Mouse (Mus musculus): ENCODE data around the gene Lactb. TPM values are rescaled to one million over a fixed set of nuclear protein-coding genes. Genes with fewer than 3 reads are reported as not detected.
"Not testable (repeated sequence)": the region's sequence is repeated elsewhere in the genome, so short reads cannot be mapped to it uniquely, and the experiment has no call there.

Gene Lactb
- polyA plus RNA-seq, 1 experiment from 2014 or later = 6.7 TPM

DNA sequence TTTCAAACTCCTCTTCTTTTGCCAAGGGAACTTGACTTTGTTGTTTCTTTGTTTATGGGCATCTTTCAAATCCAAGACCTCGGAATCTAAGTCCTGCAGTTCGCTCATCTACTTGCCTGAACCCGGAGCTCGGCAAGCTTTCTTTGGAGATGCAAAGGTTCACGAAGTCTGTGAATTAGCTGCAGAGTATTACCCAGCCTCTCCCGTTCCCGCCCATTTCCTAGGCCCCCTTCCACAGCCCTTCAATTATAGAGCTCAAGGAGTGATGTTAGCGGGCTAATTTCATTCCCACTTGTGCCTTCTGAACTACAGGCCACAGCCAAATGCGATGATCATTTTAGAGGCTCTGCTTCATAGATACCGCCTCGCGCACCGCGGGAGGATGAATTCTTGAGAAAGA lies 55.3 kb downstream of the Lactb start:
- peaks cover 8% of the 10 kb centered on the region; the same call in 1 of the 2 replicates for H3K36me3 ChIP-seq
- peak overlapping the region; percentile 59 for H3K9ac ChIP-seq
- WGBS (ENCODE audit: insufficient replicate concordance) = under 1% methylated on average over 14 of the region's 14 CpGs
- no peak for DNase-seq
- no peaks in the 10 kb centered on the region for H3K27me3 ChIP-seq
- H3K4me3 ChIP-seq (replicated peaks) = peak overlapping the region; percentile 94
- peak overlapping the region; percentile 84 for H3K4me2 ChIP-seq
- peaks cover 54% of the 10 kb centered on the region for H3K4me1 ChIP-seq (replicated peaks)
- H3K9me3 ChIP-seq (replicated peaks) = no peaks in the 10 kb centered on the region
- ATAC-seq (ENCODE audit: low read depth) = no peak
- H3K27ac ChIP-seq = peak overlapping the region; percentile 37; the same call in 1 of the 2 replicates

GRCm38 (mm10) chr9:66919382-66919971 lies 55.8 kb downstream of the Lactb start, which contains the start of gene Rab8b:
Gene Rab8b (minus strand): TSS chr9:66919687.
- Histone ChIP-seq H3K9me3 (replicated peaks) (no peaks in the 10 kb centered on the region), H3K4me3 (replicated peaks) (peak within 1 kb of the TSS; percentile 94), H3K27ac (peak within 1 kb of the TSS; percentile 99), H3K36me3 (peaks cover 10% of the 10 kb centered on the region; the same call in 1 of the 2 replicates), H3K9ac (peak within 1 kb of the TSS; percentile 97), H3K4me2 (peak within 1 kb of the TSS; percentile 84), H3K27me3 (no peaks in the 10 kb centered on the region), H3K4me1 (replicated peaks) (peaks cover 59% of the 10 kb centered on the region)
- ATAC-seq (ENCODE audit: low read depth) = peak; percentile 91
- WGBS (ENCODE audit: insufficient replicate concordance) = 1% methylated on average over 49 of the region's 49 CpGs
- DNase-seq = peak; percentile 98

DNA sequence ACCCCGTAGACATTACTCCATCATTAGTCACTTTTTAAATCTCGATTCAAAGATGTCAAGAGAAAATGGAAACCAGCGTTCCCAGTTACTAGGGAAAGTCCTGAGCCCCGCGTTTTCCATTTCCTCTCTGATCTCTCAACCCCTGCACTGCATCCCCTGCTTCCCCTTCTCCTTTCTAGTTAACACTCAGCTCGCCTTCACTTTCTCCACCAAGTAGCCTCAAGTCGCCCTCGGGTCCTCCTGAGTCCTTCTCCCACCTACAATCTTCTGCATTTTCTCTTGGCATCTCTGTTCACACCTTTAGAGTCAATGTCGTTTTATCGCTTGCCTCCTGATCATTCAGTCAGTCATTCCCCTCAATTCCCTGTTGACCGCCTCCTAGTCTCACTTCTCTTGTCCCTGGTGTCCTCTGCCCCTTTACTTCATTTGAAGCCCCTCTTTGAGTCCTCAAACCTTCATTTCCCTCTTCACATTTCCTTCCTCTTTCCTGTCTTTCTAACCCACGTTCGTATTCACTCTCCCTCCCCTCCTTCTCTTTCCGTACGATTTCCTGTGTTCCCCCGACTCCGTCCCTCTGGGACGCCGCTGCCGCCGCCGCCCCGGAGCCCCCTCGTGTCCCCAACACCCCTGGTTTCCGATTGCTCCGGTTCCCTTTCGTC lies 56.5 kb downstream of the Lactb start:
- Histone ChIP-seq H3K4me2 (peak overlapping the region; percentile 79), H3K4me1 (replicated peaks) (peaks cover 66% of the 10 kb centered on the region), H3K4me3 (replicated peaks) (peak overlapping the region; percentile 94), H3K27me3 (no peaks in the 10 kb centered on the region), H3K9me3 (replicated peaks) (no peaks in the 10 kb centered on the region), H3K27ac (peak overlapping the region; percentile 99), H3K9ac (peak overlapping the region; percentile 97), H3K36me3 (peaks cover 10% of the 10 kb centered on the region; the same call in 1 of the 2 replicates)
- WGBS (ENCODE audit: insufficient replicate concordance) = 2% methylated on average over 27 of the region's 27 CpGs
- ATAC-seq (ENCODE audit: low read depth) (no peak), DNase-seq (no peak)

DNA sequence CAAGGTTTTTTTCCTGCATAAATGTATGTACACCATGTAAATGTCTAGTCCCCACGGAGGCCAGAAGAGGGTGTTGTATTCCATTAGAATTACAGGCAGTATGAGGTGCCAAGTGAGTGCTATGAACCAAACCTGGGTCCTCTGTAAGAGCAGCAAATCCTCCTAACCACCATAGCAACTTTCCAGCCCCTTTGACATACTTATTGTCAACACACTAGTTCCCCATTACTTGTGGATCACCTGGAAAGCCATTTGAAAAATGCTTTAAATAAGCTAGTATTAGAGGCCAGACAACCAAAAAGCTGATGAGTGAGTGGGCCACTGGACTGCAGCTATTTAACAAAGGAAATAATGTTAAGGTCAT lies 57.4 kb downstream of the Lactb start:
- Histone ChIP-seq H3K9ac (peak overlapping the region; percentile 97), H3K4me3 (replicated peaks) (peak overlapping the region; percentile 94), H3K9me3 (replicated peaks) (no peaks in the 10 kb centered on the region), H3K27me3 (no peaks in the 10 kb centered on the region), H3K4me2 (peak overlapping the region; percentile 79), H3K4me1 (replicated peaks) (peaks cover 75% of the 10 kb centered on the region), H3K36me3 (peaks cover 13% of the 10 kb centered on the region; the same call in 1 of the 2 replicates), H3K27ac (peak overlapping the region; percentile 99)
- ATAC-seq (ENCODE audit: low read depth) (no peak), DNase-seq (no peak)
- 59% methylated on average over 1 of the region's 1 CpGs for WGBS (ENCODE audit: insufficient replicate concordance)

DNA sequence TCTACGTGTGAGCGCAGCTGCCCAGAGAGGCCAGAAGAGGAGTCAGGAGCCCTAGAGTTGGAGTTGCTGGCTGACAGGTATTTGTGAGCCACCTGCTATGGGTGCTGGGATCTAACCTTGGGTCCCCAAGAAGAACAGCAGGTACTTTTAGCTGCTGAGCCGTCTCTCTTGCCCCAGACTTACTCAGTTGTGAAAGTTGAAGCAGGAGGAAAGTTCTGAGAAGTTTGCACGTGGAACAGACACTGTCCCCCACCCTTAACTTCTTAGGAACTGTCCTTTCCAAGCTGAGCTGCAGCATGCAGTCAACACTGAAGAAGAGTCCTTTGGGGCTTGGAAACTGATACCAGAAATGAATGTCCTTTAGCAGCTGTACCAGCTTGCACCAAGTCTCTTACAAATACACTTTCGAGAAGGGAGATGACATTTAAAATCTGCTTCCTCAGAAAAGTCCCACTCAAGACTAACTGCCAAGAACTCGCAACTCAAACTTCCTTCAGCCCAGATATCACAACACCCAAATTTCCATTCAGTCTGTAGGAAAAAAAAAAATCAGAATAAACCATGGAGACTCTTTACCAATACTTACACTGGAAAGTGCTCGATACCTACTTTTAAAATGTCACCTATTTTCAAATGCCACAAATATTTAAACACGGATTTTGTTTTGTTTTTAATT lies 57.9 kb downstream of the Lactb start:
- H3K27ac ChIP-seq = peak overlapping the region; percentile 99
- H3K27me3 ChIP-seq = no peaks in the 10 kb centered on the region
- peak overlapping the region; percentile 94 for H3K4me3 ChIP-seq (replicated peaks)
- H3K4me2 ChIP-seq = peak overlapping the region; percentile 79
- peak overlapping the region; percentile 97 for H3K9ac ChIP-seq
- 56% methylated on average over 8 of the region's 8 CpGs for WGBS (ENCODE audit: insufficient replicate concordance)
- H3K9me3 ChIP-seq (replicated peaks) = no peaks in the 10 kb centered on the region
- DNase-seq (no peak), ATAC-seq (ENCODE audit: low read depth) (no peak)
- peaks cover 16% of the 10 kb centered on the region; the same call in 1 of the 2 replicates for H3K36me3 ChIP-seq
- H3K4me1 ChIP-seq (replicated peaks) = peaks cover 81% of the 10 kb centered on the region

- Histone ChIP-seq H3K4me3 (replicated peaks) (peak overlapping the region; percentile 94), H3K9me3 (replicated peaks) (no peaks in the 10 kb centered on the region), H3K4me2 (peak overlapping the region; percentile 79), H3K36me3 (peaks cover 20% of the 10 kb centered on the region), H3K9ac (peak overlapping the region; percentile 97), H3K4me1 (replicated peaks) (peaks cover 87% of the 10 kb centered on the region), H3K27ac (peak overlapping the region; percentile 99), H3K27me3 (no peaks in the 10 kb centered on the region)
- DNase-seq (peak; percentile 73), ATAC-seq (ENCODE audit: low read depth) (peak; percentile 75)
- 14% methylated on average over 9 of the region's 9 CpGs for WGBS (ENCODE audit: insufficient replicate concordance)
Measured at GRCm38 (mm10) chr9:66915869-66916785, 59.2 kb downstream of the Lactb start.

- Histone ChIP-seq H3K36me3 (peaks cover 27% of the 10 kb centered on the region), H3K4me2 (peak overlapping the region; percentile 79), H3K9me3 (replicated peaks) (no peaks in the 10 kb centered on the region), H3K4me1 (replicated peaks) (peaks cover 88% of the 10 kb centered on the region), H3K4me3 (replicated peaks) (peak overlapping the region; percentile 31), H3K9ac (peak overlapping the region; percentile 97), H3K27me3 (no peaks in the 10 kb centered on the region), H3K27ac (peak overlapping the region; percentile 99)
- no peak for DNase-seq
- 29% methylated on average over 5 of the region's 5 CpGs for WGBS (ENCODE audit: insufficient replicate concordance)
- no peak for ATAC-seq (ENCODE audit: low read depth)
Measured at GRCm38 (mm10) chr9:66915401-66915800, 59.9 kb downstream of the Lactb start.

- 66% methylated on average over 3 of the region's 3 CpGs for WGBS (ENCODE audit: insufficient replicate concordance)
- H3K9ac ChIP-seq = peak overlapping the region; percentile 97; the same call in 1 of the 2 replicates
- no peaks in the 10 kb centered on the region for H3K9me3 ChIP-seq (replicated peaks)
- 0 out of 2 replicates have a peak overlapping the region, but pooled peaks have one; percentile 3 for H3K4me3 ChIP-seq (replicated peaks)
- H3K4me1 ChIP-seq (replicated peaks) = peaks cover 93% of the 10 kb centered on the region
- no peak for DNase-seq
- H3K36me3 ChIP-seq = peaks cover 33% of the 10 kb centered on the region
- H3K27me3 ChIP-seq = no peaks in the 10 kb centered on the region
- peak overlapping the region; percentile 99 for H3K27ac ChIP-seq
- H3K4me2 ChIP-seq = peak overlapping the region; percentile 79
- ATAC-seq (ENCODE audit: low read depth) = no peak
Measured at GRCm38 (mm10) chr9:66914540-66914939, 60.7 kb downstream of the Lactb start.

DNA sequence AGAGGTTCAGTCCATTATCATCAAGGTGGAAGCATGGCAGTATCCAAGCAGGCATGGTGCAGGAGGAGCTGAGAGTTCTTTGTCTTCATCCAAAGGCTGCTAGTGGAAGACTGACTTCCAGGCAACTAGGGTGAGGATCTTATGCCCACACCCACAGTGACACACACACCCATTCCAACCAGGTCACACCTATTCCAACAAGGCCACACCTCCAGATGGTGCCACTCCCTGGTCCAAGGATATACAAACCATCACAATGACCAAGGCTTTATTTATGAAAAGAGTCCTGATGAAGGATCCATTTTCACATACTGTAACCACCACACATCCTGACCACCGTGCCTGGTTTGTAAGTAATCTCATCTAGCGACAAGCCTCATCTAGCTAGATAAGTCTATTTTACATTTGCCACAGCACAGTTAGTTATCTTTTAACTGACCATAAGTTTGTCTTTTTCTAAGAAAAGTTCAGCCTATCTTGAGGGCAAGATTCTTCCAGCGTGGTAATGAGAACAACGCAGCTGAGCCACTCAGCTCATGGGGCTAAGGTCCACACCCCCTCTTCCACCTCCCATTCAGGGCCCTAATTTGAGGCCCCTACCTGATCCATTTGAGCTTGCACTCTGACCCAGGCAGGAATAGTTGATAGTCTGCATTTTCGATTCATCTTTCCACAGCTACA lies 61.9 kb downstream of the Lactb start:
- peak overlapping the region; percentile 99 for H3K27ac ChIP-seq
- H3K9me3 ChIP-seq (replicated peaks); H3K27me3 ChIP-seq: not testable (repeated sequence)
- H3K4me3 ChIP-seq (replicated peaks) = peak overlapping the region; percentile 57
- 27% methylated on average over 5 of the region's 5 CpGs for WGBS (ENCODE audit: insufficient replicate concordance)
- DNase-seq = peak; percentile 31
- H3K9ac ChIP-seq = peak overlapping the region; percentile 97
- H3K36me3 ChIP-seq = peaks cover 33% of the 10 kb centered on the region
- H3K4me1 ChIP-seq (replicated peaks) = peaks cover 96% of the 10 kb centered on the region
- H3K4me2 ChIP-seq = peak overlapping the region; percentile 79
- peak; percentile 48 for ATAC-seq (ENCODE audit: low read depth)

DNA sequence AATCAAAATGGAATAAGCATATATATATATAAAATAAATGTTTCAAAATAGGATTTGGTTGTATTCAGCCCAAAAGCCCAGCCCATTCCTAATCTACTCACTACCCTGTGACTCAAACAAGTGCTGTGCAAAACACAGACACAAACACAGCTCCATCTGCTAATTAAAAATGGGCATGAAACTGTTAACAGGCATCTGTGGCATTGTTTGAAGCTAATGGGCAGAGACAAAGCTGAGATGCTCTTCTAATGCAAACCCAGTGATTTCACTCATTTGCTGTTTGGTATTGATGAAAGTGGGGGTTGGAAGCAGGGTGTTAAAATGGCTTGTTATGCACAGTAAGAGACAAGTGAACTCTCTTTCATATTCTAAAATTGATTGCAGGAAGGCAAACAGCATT lies 63.0 kb downstream of the Lactb start:
- H3K9me3 ChIP-seq (replicated peaks) = no peaks in the 10 kb centered on the region
- peak overlapping the region; percentile 57 for H3K4me3 ChIP-seq (replicated peaks)
- H3K4me1 ChIP-seq (replicated peaks) = peaks cover 96% of the 10 kb centered on the region
- H3K36me3 ChIP-seq = peaks cover 30% of the 10 kb centered on the region
- ATAC-seq (ENCODE audit: low read depth) (no peak), DNase-seq (no peak)
- H3K9ac ChIP-seq = peak overlapping the region; percentile 60
- H3K27ac ChIP-seq = peak overlapping the region; percentile 99
- peak overlapping the region; percentile 79 for H3K4me2 ChIP-seq
- H3K27me3 ChIP-seq = no peaks in the 10 kb centered on the region

Data from liver, embryonic 13.5 days (tissue).